Mouse (Mus musculus) pancreas, adult 10 weeks (tissue): ENCODE results near the gene Tnik. TPM values are rescaled to one million over a fixed set of nuclear protein-coding genes. Genes with fewer than 3 reads are reported as not detected.

ENCODE experiments used
- polyA plus RNA-seq: library from polyadenylated mRNA; stranded (reverse); fragments of 350-450 nt; fragmentation: Illumina TruSeq; extraction: RNeasy Lipid Tissue Mini Kit (QIAGEN cat#74804); gene quantifications from one replicate; pipeline ENCODE4 v1.2.3, GENCODE M21; 2015; ENCODE audit warnings: low read depth, low replicate concordance; ENCODE audit not compliant: insufficient read depth

The Tnik gene
- polyA plus RNA-seq: 1.2 TPM

DNA sequence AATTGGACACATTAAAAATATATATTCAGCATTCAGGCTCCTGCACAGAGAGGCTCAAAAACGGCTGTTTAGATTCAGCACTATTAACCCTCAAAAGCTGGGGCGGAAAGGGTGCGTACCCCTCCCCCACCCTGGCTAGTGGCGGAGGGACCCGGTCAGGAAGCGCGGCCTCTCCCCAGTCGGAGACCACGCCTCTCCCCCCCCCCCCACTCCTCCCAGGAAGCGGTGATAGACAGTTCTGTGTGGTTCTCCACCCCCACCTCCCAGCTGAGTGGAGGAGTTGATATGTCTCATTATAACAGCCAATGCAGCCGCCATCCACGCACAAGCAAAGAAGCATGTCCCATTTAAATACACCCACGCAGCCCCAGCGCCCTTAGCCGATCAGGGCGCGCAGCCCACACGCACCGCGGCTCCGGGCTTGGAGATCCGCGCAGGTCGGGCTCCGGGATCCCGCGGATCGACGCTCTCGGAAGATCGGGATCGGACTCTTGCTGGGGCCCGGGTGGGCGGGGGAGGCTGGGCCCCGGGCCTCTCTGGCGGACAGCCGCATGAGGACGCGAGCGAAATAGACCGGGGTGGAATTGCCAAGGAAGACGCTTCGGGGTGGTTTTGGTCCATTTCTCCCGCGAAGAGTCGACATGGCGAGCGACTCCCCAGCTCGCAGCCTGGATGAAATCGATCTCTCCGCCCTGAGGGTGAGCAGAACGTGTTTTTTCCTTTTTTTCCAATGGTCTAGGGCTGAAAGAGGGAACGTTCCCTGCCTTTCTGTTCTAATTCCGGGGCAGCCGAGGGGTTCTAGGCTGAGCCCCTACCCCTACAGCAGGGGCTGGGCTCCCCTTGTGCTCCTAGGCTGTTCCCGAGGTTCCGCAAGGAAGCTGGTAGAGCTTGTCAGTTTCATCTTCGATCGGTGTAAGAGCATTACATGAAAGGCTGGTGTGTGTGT is at the start of gene Tnik:
Gene Tnik (plus strand): TSS at position 213 of the 946 bp plus-strand sequence.

DNA sequence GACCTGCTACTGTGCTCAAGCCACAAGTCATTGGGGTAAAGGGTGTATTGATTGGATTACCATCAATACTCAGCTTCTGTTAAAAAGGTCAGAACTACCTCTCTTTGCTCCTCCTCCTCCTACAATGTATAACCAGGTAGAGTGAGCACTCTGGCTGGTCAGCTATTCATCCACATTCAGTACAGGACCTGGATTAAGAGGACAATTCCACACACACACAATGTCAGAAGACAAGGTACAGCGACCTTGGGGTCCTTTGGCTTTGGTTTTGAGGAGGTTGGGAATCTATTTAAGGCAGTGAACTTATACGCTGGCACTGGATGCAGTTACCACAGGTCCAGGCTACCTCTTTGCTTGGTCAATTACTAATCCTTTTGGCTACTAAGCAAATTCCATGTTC is 434.8 kb downstream of the Tnik start, which contains the start of gene Slc2a2:
Gene Slc2a2 (plus strand): TSS at position 107 of the 400 bp plus-strand sequence.

